Mouse (Mus musculus): ENCODE measurements at regions not wholly inside any gene's neighbourhood (a gene's known extent, or its start where the extent isn't known, plus 50 kb on each side); places are given as distances from the start of the nearest gene placed in this dataset.
A peak's percentile ranks its signal among the peaks of the same experiment; 100 is the strongest.

DNA sequence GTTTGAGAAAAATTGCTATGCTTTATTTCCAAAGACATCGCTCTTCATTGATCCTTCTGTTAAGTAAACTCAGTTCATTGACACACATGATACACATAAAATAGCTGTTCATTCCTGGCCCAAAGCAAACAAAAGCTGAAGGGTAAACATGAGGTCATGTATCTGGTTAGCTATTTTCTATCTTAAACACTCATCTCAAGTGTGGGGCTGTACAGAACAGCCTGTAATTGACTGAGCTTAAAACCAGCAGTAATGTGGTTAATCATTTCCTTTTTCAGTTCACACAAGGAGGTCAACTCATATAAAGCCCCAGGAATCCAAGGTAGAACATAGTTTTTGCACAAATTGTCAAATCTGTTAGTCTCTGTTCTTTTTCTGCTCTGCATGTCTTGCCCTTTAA lies 94.5 kb downstream of the Cldn17 start:
- intact Hi-C loops (cut with DNase I), result no loop called here
- DNase-seq, result no peak

DNA sequence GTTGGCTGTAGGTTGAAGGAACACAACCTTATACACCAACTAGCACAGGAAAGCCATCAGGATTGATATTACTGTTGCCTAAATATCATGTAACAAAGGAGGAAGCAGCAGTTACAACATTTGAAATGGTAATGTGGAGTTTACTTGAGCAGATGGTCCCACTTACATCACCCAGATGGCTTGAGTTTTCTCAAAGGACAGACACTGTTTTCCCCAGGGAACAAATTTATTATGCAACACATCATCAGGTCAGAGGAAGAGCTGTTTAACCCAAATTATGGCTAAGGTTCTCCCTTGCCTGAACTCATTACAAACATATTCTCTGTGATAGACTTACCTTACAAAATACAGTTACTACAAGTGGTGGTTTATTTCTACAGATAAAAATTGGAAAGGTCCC lies 98.6 kb downstream of the Cldn17 start:
- DNase-seq, result no peak
- intact Hi-C loops (cut with DNase I), result no loop called here

DNA sequence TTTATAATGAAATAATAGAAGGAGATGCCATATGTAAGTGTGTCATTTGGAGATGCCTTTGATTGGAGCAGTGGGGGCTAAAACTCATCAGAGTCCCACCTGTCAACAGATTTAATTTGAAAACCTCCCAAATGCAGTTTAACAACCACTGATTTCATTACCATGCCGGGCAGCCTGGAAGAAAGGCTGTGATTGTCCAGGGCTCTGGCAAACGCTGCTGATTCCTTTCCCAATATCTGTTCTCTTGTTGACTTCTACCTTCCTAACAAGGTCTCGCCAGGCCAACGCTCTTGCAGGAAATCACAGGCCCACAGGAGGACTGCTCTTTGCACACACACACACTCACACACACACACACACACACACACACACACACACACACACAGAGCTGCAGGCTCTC lies 102.4 kb downstream of the Cldn17 start:
- no peak for DNase-seq
- intact Hi-C loops (cut with DNase I), result no loop called here

DNA sequence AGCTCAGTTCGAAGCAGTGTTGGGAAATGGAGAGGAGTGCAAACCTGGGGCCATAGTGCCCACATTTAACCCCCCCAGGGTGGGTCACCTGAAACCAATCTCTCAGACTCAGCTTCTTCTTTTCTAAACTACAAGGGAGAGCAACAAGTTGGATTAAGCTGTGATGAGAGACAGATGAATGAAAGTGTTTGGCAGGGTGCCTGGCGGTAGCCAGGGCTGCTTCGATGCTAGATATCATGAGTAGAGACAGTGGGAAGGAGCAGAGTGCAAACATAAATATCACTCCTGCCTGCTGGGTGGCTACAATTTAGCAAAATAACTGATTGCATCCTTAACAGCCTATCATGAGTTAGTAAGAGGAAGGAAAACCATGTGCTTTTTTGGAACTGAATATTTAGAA lies 106.9 kb downstream of the Cldn17 start:
- DNase-seq, result no peak
- intact Hi-C loops (cut with DNase I), result loop anchor here (10.0 kb wide), 1 partner anchor 425 kb away; the partner anchor contains the start of genes Krtap14 and Krtap15

DNA sequence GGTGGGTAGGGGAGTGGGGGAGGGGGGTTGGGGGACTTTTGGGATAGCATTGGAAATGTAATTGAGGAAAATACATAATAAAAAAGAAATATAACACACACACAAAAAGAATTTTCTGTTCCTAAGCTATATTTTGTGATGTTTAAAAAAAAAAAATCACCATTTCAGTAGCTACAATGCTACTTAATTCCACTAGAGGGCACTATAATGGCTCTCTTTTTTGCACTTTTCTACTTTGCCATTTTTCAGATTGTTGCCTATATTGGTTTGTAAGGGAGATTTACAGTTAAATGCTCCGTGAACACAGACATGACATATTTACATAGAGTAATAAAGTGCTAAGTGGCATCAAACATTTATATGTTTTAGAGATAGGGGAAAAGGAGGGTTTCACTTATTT lies 102.7 kb upstream of the Grik1 start:
- intact Hi-C loops (cut with DNase I), result loop anchor here (10.0 kb wide), 1 partner anchor 432 kb away; the partner anchor contains the start of genes Krtap14 and Krtap15
- DNase-seq, result no peak

DNA sequence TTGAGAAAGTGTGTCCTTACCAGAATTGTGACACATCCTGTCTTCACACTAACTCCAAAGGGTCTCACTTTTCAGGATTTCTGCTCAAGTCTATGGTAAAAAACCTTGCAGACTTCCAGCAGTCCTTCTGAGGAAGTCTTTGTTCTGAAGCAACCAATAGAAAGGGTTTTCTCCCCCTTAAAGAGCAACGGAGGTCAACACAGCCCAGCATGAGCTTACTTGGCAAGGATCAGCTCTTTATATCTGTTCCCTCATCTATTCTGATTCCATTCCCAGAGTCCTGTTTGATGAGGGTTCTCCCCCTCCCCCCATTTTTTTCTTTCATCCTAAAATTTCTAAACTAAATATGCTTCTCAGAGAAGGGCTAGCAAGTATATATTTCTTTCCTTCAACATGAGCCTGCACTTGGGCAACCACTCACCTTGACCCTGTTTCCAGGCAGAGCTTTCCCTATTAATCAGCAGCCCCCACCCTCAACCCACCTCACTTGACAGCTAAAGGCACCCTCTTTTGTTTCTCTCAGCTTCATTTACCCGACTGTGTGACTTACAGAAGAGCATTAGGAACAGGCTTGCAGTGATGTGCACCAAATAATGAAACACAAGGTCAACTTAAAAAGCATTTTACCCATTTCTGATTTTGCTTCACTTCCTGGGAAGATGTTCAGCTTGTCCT lies 91.7 kb upstream of the Grik1 start:
- DNase-seq, result no peak
- intact Hi-C loops (cut with DNase I), result no loop called here

DNA sequence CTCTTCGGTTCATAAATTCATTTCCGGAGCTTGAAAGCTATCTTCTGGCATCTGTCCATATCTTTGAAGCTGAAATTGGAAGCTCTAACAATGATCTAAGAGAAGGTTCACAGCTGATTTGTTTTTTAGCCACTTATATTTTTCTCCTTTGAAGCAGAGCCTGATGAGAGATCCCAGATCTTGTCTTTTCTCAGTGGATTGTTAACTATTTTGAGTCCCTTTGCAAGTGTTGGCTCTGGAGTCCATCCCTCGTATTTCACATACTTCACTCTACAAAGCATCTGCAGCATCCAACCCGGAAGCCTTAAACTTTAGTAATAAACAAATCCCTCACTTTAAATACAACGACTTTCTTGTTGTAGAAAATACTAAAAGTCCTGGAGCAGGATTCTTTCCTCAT lies 85.6 kb upstream of the Grik1 start:
- intact Hi-C loops (cut with DNase I), result loop anchor here (10.0 kb wide), 1 partner anchor 1389 kb away; no protein-coding TSS in a partner anchor
- DNase-seq, result no peak

DNA sequence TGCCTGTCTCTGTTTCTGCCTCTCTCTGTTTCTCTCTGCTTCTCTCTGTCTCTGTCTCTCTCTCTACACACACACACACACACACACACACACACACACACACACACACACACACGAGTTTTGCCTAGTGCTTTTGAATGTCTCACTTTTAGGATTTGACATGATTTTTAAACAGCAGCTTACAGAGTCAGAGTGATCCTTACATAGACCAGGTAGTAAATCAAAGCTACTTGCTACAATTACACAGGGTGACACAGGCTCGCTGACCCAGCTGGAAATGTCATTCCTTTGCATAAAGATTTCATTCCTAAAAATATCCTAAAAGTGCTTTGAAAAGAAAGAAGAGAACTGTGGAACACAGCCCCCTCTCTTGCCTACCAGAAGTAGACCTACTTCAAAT lies 84.5 kb upstream of the Grik1 start:
- no peak for DNase-seq
- intact Hi-C loops (cut with DNase I), result loop anchor here (10.0 kb wide), 1 partner anchor 1390 kb away; no protein-coding TSS in a partner anchor

DNA sequence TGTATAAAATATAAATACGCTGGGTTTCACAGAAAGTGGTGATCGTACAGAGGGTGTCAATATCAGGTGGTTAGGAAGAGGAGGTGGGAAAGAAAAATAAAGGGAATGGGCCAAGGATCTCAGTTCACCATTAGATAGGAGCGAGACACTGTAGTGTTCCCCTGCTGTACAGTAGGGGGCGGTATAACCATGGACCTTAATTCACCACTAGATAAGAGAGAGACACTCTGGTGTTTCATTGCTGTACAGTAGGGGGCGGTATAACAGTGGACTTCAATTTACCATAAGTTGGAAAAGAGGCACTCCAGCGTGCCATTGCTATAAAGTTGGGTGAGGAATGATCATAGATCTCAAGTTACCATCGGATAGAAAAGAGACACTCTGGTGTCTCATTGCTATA lies 82.0 kb upstream of the Grik1 start:
- intact Hi-C loops (cut with DNase I), result loop anchor here (10.0 kb wide), 1 partner anchor 1393 kb away; no protein-coding TSS in a partner anchor
- peak; percentile 5 to 20 for DNase-seq

DNA sequence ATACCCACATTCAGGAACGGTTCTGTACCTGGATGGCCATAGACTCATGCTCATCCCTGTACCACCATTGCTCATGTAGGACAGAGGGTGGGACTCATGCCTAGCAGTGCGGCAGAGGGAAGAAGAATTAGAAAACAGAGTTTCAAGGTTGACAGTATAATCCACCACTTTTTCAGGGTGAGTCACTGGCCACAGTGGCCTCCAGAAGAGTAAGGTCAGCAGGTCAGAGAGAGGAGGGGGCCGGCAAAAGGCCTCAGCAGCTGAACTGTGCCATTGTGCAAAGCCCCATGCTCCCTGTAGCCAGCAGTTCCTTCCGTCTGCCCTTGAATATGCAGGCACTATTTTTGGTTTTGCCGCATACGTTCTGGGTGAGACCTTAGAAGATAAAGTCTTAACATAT lies 78.1 kb upstream of the Grik1 start:
- DNase-seq, result no peak
- intact Hi-C loops (cut with DNase I), result no loop called here

DNA sequence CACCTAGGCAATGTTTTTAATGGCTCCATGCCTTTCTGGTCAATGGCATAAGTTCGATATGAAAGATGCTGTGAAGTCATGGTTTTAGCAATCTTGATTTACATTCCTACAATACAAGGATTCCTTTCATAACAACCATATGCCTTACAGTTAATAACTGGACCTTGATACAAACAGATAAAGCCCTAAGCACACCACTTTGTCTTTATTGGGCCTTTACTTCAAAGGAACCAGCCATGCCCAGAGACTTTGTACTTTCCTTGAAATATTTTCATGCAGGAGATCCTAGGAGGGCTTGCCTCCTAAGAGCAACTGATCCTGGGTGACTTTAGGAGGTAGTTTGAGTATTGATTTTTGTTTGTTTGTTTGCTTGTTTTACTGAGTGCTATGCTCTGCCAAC lies 77.1 kb upstream of the Grik1 start:
- intact Hi-C loops (cut with DNase I), result no loop called here
- DNase-seq, result no peak

DNA sequence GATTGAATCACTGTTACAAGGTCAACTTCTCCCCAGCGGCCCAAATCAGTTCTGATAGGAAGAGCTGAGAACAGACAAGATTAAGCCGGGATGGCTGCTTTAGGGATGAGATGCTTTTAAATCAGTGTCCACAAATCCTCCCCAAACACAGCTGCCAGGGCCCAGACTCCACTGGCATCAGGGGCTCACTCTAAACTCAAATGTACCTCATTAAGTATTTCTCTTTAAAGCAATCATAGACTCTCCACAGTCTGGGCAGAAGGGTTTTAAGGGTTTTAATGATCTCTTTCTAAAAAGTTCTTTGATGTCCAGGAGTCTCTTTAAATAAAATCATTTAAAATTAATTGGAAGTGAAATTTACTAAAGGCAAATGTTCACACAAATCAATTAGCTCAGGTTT lies 70.0 kb upstream of the Grik1 start:
- intact Hi-C loops (cut with DNase I), result no loop called here
- no peak for DNase-seq

Measured in heart, postnatal 10 days (tissue).